Mouse (Mus musculus): ENCODE results near the gene Tmem123. TPM values are rescaled to one million over a fixed set of nuclear protein-coding genes. Genes with fewer than 3 reads are reported as not detected.
A peak's percentile ranks its signal among the peaks of the same experiment; 100 is the strongest.

Tmem123 gene
- polyA plus RNA-seq, 1 experiment from 2014 or later = 27.6 TPM

GRCm38 (mm10) chr9:7764463-7764871 is 626 bp downstream of the Tmem123 start:
- peak overlapping the region; percentile 85 for H3K4me3 ChIP-seq
- H3K27me3 ChIP-seq = peaks cover 14% of the 10 kb centered on the region; the same call in 1 of the 2 replicates
- WGBS = 1% methylated on average over 14 of the region's 14 CpGs
- H3K4me1 ChIP-seq = peaks cover 26% of the 10 kb centered on the region
- H3K9me3 ChIP-seq = no peaks in the 10 kb centered on the region
- H3K27ac ChIP-seq (replicated peaks) = peak overlapping the region; percentile 73
- peak; percentile 23 for ATAC-seq (replicated peaks)
- peak overlapping the region; percentile 80 for H3K4me2 ChIP-seq (replicated peaks)
- peak overlapping the region; percentile 81 for H3K9ac ChIP-seq (replicated peaks)
- H3K36me3 ChIP-seq = 0 out of 2 replicates have a peak, but pooled peaks cover 4% of the 10 kb centered on the region

GRCm38 (mm10) chr9:7765236-7765635 is 1.4 kb downstream of the Tmem123 start:
- no peak for ATAC-seq (replicated peaks)
- H3K9me3 ChIP-seq = no peaks in the 10 kb centered on the region
- WGBS = 65% methylated on average over 3 of the region's 3 CpGs
- H3K27me3 ChIP-seq = peaks cover 14% of the 10 kb centered on the region; the same call in 1 of the 2 replicates
- peaks cover 26% of the 10 kb centered on the region for H3K4me1 ChIP-seq
- no peak overlapping the region for H3K27ac ChIP-seq (replicated peaks)
- no peak overlapping the region for H3K9ac ChIP-seq (replicated peaks)
- H3K4me2 ChIP-seq (replicated peaks) = peak overlapping the region; percentile 80
- peak overlapping the region; percentile 85 for H3K4me3 ChIP-seq
- 0 out of 2 replicates have a peak, but pooled peaks cover 4% of the 10 kb centered on the region for H3K36me3 ChIP-seq

GRCm38 (mm10) chr9:7766582-7766981 is 2.7 kb downstream of the Tmem123 start:
- no peak for ATAC-seq (replicated peaks)
- Histone ChIP-seq H3K27me3 (peaks cover 14% of the 10 kb centered on the region; the same call in 1 of the 2 replicates), H3K9me3 (no peaks in the 10 kb centered on the region), H3K27ac (replicated peaks) (no peak overlapping the region), H3K4me1 (peaks cover 26% of the 10 kb centered on the region), H3K4me2 (replicated peaks) (no peak overlapping the region), H3K9ac (replicated peaks) (no peak overlapping the region), H3K36me3 (0 out of 2 replicates have a peak, but pooled peaks cover 4% of the 10 kb centered on the region), H3K4me3 (no peak overlapping the region)
- 80% methylated on average over 3 of the region's 3 CpGs for WGBS

GRCm38 (mm10) chr9:7767526-7767925 is 3.7 kb downstream of the Tmem123 start:
- ATAC-seq (replicated peaks) = peak; percentile 12; the same call in 1 of the 2 replicates
- Histone ChIP-seq H3K27me3 (peaks cover 6% of the 10 kb centered on the region; the same call in 1 of the 2 replicates), H3K9me3 (no peaks in the 10 kb centered on the region), H3K36me3 (0 out of 2 replicates have a peak, but pooled peaks cover 4% of the 10 kb centered on the region), H3K4me3 (no peak overlapping the region), H3K9ac (replicated peaks) (no peak overlapping the region), H3K4me2 (replicated peaks) (no peak overlapping the region), H3K4me1 (peaks cover 26% of the 10 kb centered on the region), H3K27ac (replicated peaks) (peak overlapping the region; percentile 63)
- WGBS = 30% methylated on average over 2 of the region's 2 CpGs

- no peak overlapping the region for H3K27ac ChIP-seq (replicated peaks)
- H3K4me2 ChIP-seq (replicated peaks) = no peak overlapping the region
- H3K9me3 ChIP-seq = no peaks in the 10 kb centered on the region
- H3K4me1 ChIP-seq = peaks cover 26% of the 10 kb centered on the region
- ATAC-seq (replicated peaks) = no peak
- no peaks in the 10 kb centered on the region for H3K27me3 ChIP-seq
- no peak overlapping the region for H3K9ac ChIP-seq (replicated peaks)
- H3K36me3 ChIP-seq = 0 out of 2 replicates have a peak, but pooled peaks cover 4% of the 10 kb centered on the region
- WGBS = 62% methylated on average over 4 of the region's 4 CpGs
- no peak overlapping the region for H3K4me3 ChIP-seq
These were observed 5.2 kb downstream of the Tmem123 start for GRCm38 (mm10) chr9:7769081-7769480.

GRCm38 (mm10) chr9:7769491-7769890 is 5.7 kb downstream of the Tmem123 start:
- peaks cover 24% of the 10 kb centered on the region for H3K4me1 ChIP-seq
- WGBS = 92% methylated on average over 5 of the region's 5 CpGs
- H3K27ac ChIP-seq (replicated peaks) = no peak overlapping the region
- no peak overlapping the region for H3K4me2 ChIP-seq (replicated peaks)
- 0 out of 2 replicates have a peak, but pooled peaks cover 4% of the 10 kb centered on the region for H3K36me3 ChIP-seq
- no peaks in the 10 kb centered on the region for H3K9me3 ChIP-seq
- H3K9ac ChIP-seq (replicated peaks) = no peak overlapping the region
- ATAC-seq (replicated peaks) = no peak
- no peak overlapping the region for H3K4me3 ChIP-seq
- H3K27me3 ChIP-seq = no peaks in the 10 kb centered on the region

GRCm38 (mm10) chr9:7772361-7772760 is 8.5 kb downstream of the Tmem123 start:
- no peak for ATAC-seq (replicated peaks)
- no peaks in the 10 kb centered on the region for H3K27me3 ChIP-seq
- H3K4me2 ChIP-seq (replicated peaks) = no peak overlapping the region
- no peak overlapping the region for H3K4me3 ChIP-seq
- H3K4me1 ChIP-seq = peaks cover 12% of the 10 kb centered on the region; the same call in 1 of the 2 replicates
- no peaks in the 10 kb centered on the region for H3K9me3 ChIP-seq
- H3K9ac ChIP-seq (replicated peaks) = no peak overlapping the region
- H3K27ac ChIP-seq (replicated peaks) = no peak overlapping the region
- 0 out of 2 replicates have a peak, but pooled peaks cover 4% of the 10 kb centered on the region for H3K36me3 ChIP-seq
- WGBS = 87% methylated on average over 2 of the region's 2 CpGs

- Histone ChIP-seq H3K9me3 (no peaks in the 10 kb centered on the region), H3K36me3 (0 out of 2 replicates have a peak, but pooled peaks cover 4% of the 10 kb centered on the region), H3K4me3 (no peak overlapping the region), H3K4me2 (replicated peaks) (no peak overlapping the region), H3K4me1 (peaks cover 6% of the 10 kb centered on the region; the same call in 1 of the 2 replicates), H3K27me3 (no peaks in the 10 kb centered on the region), H3K27ac (replicated peaks) (no peak overlapping the region), H3K9ac (replicated peaks) (no peak overlapping the region)
- ATAC-seq (replicated peaks) = no peak
- 68% methylated on average over 4 of the region's 4 CpGs for WGBS
These were observed 9.1 kb downstream of the Tmem123 start for GRCm38 (mm10) chr9:7772773-7773454.

- 0 out of 2 replicates have a peak, but pooled peaks cover 4% of the 10 kb centered on the region for H3K36me3 ChIP-seq
- WGBS = 97% methylated on average over 5 of the region's 5 CpGs
- no peak overlapping the region for H3K9ac ChIP-seq (replicated peaks)
- no peak overlapping the region for H3K27ac ChIP-seq (replicated peaks)
- no peak for ATAC-seq (replicated peaks)
- H3K27me3 ChIP-seq = no peaks in the 10 kb centered on the region
- no peaks in the 10 kb centered on the region for H3K9me3 ChIP-seq
- H3K4me1 ChIP-seq = no peaks in the 10 kb centered on the region
- no peak overlapping the region for H3K4me3 ChIP-seq
- H3K4me2 ChIP-seq (replicated peaks) = no peak overlapping the region
These were observed 9.8 kb downstream of the Tmem123 start for GRCm38 (mm10) chr9:7773686-7774085.

- H3K27ac ChIP-seq (replicated peaks) = no peak overlapping the region
- no peak overlapping the region for H3K9ac ChIP-seq (replicated peaks)
- 96% methylated on average over 10 of the region's 10 CpGs for WGBS
These were observed 10.7 kb downstream of the Tmem123 start for GRCm38 (mm10) chr9:7774538-7774937.

GRCm38 (mm10) chr9:7775011-7775410 is 11.2 kb downstream of the Tmem123 start:
- no peaks in the 10 kb centered on the region for H3K36me3 ChIP-seq
- H3K9ac ChIP-seq (replicated peaks) = no peak overlapping the region
- no peak overlapping the region for H3K4me2 ChIP-seq (replicated peaks)
- ATAC-seq (replicated peaks) = no peak
- no peaks in the 10 kb centered on the region for H3K4me1 ChIP-seq
- H3K4me3 ChIP-seq = no peak overlapping the region
- H3K27ac ChIP-seq (replicated peaks) = no peak overlapping the region
- H3K9me3 ChIP-seq = no peaks in the 10 kb centered on the region
- WGBS = 89% methylated on average over 2 of the region's 2 CpGs
- no peaks in the 10 kb centered on the region for H3K27me3 ChIP-seq

More at GRCm38 (mm10) chr9:7774538-7774937, 10.7 kb downstream of the Tmem123 start:
- no peak for ATAC-seq (replicated peaks)
- no peaks in the 10 kb centered on the region for H3K36me3 ChIP-seq
- H3K27me3 ChIP-seq = no peaks in the 10 kb centered on the region
- no peaks in the 10 kb centered on the region for H3K4me1 ChIP-seq
- H3K4me2 ChIP-seq (replicated peaks) = no peak overlapping the region
- no peak overlapping the region for H3K4me3 ChIP-seq
- H3K9me3 ChIP-seq = no peaks in the 10 kb centered on the region

GRCm38 (mm10) chr9:7775986-7776385 is 12.1 kb downstream of the Tmem123 start:
- H3K4me3 ChIP-seq = no peak overlapping the region
- H3K9ac ChIP-seq (replicated peaks) = no peak overlapping the region
- no peaks in the 10 kb centered on the region for H3K36me3 ChIP-seq
- no peaks in the 10 kb centered on the region for H3K27me3 ChIP-seq
- no peak for ATAC-seq (replicated peaks)
- 86% methylated on average over 3 of the region's 3 CpGs for WGBS
- no peak overlapping the region for H3K4me2 ChIP-seq (replicated peaks)
- H3K27ac ChIP-seq (replicated peaks) = no peak overlapping the region
- no peaks in the 10 kb centered on the region for H3K4me1 ChIP-seq
- no peaks in the 10 kb centered on the region for H3K9me3 ChIP-seq
